Mouse (Mus musculus) telencephalon, adult 2 months (tissue): ENCODE data around the gene Ptprd.

Experiments used
- DNase-seq: peaks from one replicate; pipeline ENCODE4 v3.0.0-alpha.2; 2011; ENCODE audit warnings: low read depth, low spot score

Gene Ptprd

GRCm38 (mm10) chr4:76913532-76914150, 1298.1 kb downstream of the Ptprd start:
- peak; percentile 5 for DNase-seq

DNA sequence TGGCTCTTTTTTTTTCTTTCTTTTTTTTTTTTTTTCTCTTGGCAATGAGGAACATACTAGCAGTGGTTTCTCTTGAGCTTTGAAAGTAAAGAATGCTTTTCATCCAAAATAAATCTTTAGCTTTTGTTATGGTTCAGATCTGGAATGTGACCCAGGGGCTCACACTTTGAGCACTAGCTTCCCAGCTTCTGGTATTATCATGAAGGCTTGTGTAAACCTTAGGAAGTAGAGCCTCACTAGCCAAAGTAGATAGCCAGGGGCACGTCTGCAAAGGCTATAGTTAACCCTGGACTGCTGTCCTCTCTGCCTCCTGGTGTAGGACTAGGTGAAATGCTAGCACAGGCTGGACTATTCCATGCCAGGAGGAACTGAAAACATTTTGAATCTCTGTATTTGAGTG, 1310.1 kb downstream of the Ptprd start:
- DNase-seq, result no peak

DNA sequence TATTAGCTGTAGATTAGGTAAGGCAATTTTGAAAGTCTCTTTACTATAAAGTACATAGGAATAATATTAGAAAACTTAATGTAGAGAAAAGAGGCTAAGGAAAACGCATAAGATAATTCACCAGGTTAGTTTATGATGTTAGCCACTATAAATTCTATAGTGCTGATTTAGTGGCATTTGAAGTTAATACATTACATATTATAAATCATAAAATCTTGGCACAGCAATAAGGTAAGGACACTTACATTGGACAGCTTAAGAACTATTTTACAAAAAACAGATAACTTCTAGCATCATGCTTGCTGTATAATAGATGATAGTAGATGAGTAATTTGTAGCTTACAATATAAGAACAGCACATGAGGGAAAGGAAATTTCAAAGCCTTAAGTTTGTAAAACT, 1322.1 kb downstream of the Ptprd start:
- DNase-seq, result no peak

DNA sequence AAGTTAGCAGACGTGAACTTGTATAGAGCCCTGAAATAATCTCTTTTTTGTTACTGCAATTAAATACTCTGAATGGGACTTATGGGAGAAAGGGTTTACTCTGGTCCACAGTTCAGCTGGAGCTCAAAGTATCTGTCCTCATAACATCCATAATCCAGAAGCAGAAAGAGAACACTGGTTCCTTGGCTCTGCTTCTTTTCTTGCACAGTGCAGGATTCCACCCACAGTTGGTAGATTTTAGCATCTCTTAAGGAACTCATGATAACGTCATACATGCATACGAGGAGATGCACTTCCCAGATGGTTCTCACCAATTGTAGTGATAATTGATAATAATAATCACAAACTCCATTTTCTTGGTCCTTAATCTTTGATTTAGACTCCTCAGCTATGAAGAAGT, 1330.2 kb downstream of the Ptprd start:
- peak; percentile 8 for DNase-seq

DNA sequence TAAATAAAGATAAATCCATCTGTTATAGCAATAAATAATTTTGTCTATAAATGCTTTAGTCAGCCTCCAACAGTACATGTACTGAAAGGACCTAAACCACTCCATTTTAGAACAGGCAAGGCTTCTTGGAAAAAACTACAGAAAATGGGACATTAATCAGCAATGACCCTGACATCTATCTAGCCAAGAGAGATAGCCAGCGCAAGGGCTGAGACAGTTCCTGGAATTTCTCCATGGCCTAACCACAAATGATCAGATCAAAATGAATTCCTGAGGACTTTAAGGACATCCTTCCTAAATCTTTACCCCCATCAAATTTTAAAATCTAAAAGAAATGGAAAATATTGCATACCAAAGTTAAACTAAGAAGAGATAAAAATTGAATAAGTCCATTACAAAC, 1340.8 kb downstream of the Ptprd start:
- no peak for DNase-seq

- no peak for DNase-seq
Measured at GRCm38 (mm10) chr4:76865585-76865984, 1346.2 kb downstream of the Ptprd start.

GRCm38 (mm10) chr4:76846265-76846664, 1365.5 kb downstream of the Ptprd start:
- no peak for DNase-seq

- DNase-seq, result no peak
Measured at GRCm38 (mm10) chr4:76839016-76839415, 1372.7 kb downstream of the Ptprd start.

GRCm38 (mm10) chr4:76812138-76812537, 1399.6 kb downstream of the Ptprd start:
- no peak for DNase-seq

DNA sequence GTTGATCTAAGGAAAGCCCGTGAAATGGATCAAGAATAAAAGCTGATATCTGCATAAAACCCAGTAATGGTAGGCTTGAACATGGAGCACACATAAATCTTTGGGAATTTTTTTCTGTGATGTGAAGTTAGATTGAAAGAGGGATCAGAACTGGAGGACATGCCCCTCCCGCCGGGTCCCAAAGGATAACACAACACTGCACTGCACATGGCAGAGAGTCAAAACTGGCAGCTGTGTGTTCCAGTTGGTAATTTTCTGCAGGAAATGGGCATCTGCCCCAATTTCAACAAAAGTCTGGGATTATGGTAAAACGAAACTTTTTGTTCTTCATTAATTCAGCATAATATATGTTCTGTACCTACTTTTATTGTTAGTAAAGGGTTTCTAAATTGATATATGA, 1409.1 kb downstream of the Ptprd start:
- no peak for DNase-seq

DNA sequence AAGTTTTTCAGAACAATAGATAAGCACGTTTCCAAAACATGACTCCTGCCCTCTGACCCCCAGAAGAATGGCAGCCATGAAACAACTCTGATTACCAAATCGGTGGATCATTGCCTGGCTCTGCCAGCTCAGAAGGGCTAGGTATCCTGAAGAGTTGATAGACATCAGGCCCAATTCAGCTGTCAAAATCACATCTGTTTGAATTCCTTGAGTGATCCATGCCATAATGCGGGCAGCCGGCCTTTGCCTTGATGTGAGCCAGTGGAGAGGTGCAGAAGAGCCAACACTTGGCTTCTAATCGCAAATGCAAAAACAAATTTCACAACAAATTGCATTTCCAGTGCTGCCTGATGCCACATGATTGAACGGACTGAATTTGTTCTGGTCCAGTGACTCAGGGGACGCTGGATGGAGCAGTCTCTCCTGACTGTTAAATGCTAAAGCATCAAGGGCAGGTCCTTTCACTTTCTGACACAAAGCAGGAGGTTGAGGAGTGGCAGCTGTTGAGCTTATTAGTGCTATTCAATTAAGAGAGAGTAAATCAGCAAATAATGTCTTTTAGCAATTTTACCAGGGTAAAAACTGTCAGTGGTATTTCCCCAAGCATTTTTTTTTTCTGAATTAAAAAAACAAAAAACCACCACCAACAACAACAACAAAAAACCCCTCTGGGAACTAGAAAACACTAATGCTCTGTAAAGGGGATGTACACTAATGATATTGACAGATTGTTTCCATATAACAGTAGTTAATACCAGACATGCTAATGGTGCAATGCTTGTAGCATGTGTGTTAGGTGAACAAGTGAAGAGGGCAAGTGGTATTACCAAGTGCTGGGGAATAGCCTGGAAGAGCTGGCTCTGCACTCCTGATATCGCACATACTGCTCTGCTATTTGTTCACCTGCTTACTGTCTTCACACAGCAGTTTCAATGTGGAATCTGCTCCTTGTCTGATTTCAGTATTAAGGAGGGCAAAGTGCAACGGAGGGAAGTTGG, 1413.5 kb downstream of the Ptprd start:
- no peak for DNase-seq

- no peak for DNase-seq
Measured at GRCm38 (mm10) chr4:76785389-76785788, 1426.4 kb downstream of the Ptprd start.

- no peak for DNase-seq
Measured at GRCm38 (mm10) chr4:76779558-76780124, 1432.1 kb downstream of the Ptprd start.

DNA sequence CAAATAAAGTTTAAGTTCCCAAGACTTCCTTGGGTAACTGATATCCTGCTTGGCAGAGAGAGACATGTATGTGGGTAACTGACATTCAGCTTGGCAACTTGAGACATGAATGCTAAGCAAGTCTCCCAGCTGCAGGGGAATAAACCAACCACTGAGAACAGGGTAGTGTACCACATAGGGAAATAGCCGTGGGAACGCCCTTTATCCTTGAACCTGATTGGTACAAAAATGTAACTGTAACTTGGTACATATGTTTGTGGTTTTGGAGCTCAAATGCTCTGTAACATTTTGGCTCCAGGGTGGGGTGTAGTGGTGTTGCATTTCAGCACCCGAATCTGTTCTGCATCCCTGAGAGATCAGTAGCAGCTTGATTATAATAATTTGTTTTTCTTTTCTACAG, 1444.8 kb downstream of the Ptprd start:
- no peak for DNase-seq

DNA sequence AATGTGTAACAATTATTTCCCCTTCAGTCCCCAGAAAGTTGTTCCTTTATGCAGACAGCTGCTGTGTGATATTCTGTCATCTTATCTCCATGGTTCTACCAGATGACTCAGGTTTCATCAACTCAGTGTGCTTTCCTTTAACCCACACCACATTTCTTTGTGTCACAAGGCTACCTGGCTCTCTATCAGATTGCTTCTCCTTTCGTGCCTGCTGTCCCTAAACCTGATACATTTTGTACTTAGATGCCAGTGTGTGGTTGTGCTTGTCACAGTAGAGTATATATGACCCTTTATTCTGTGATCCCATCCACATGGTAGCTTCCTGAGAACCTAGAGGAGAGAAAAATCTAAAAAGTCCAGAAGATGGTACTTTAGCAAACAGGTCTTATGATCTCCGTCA, 1445.3 kb downstream of the Ptprd start:
- no peak for DNase-seq

DNA sequence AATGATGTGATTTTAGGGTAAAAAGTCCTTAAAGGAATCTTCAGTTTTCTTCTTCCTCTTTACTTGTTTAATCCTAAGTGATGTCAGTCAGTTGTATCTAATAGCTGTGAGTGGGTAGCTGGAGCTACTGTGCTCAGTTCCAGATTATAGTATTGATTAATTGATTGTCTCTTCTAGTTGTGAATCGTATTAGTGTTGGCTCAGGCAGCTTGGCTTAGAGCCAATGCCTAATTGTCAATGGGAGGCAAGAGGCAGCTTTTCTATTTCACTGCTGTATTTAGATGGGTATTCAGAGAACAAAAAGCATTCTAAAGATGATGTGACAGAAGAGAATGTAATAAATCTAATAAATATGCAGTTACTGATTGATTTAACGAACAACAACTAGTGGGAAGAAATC, 1461.1 kb downstream of the Ptprd start:
- DNase-seq, result no peak

GRCm38 (mm10) chr4:76735831-76736230, 1475.9 kb downstream of the Ptprd start:
- DNase-seq, result no peak

GRCm38 (mm10) chr4:76675726-76676125, 1536.0 kb downstream of the Ptprd start:
- DNase-seq, result no peak

- peak; percentile 23 for DNase-seq
Measured at GRCm38 (mm10) chr4:76673224-76673623, 1538.5 kb downstream of the Ptprd start.

- DNase-seq, result no peak
Measured at GRCm38 (mm10) chr4:76672653-76673052, 1539.1 kb downstream of the Ptprd start.

- no peak for DNase-seq
Measured at GRCm38 (mm10) chr4:76661725-76662124, 1550.0 kb downstream of the Ptprd start.

DNA sequence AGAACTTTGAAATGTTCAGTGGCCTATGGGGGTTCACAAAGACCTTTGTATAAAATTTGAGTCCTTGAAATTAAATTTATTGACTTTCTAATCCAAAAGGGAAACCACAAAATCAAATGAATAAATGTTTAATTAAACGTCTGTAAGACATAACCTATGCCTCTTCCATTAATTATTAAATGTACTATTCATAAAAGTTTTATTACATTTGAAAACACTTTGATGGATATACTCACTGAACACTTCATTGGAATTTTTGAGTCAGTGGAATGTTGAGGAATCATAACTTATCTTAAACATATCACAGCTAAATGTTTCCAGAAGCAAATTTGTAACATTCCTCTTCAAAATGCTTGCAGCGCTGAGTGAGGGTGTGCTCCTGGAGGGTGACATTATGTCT, 1551.6 kb downstream of the Ptprd start:
- DNase-seq, result no peak

GRCm38 (mm10) chr4:76656734-76657133, 1555.0 kb downstream of the Ptprd start:
- no peak for DNase-seq
